Mouse (Mus musculus) CD8-positive naive resting alpha-beta T cell, adult 2 months (primary cell): ENCODE data around the gene Gmnn.
"Not testable (repeated sequence)": the region's sequence is repeated elsewhere in the genome, so short reads cannot be mapped to it uniquely, and the experiment has no call there.

Source experiments
- DNase-seq, 2 experiments: peaks; one replicate each; pipeline ENCODE4 v3.0.0; 2022; ENCODE audit warnings: low read depth in 2 of 2, low spot score in 2 of 2

Gene Gmnn

GRCm38 (mm10) chr13:24761403-24762227, at the start of gene Gmnn:
Gene Gmnn (minus strand): TSS chr13:24761923.
- DNase-seq: peak; percentile 81 to 86

- DNase-seq: no peak
Measured at GRCm38 (mm10) chr13:24806079-24806478, 44.4 kb upstream of the Gmnn start.

GRCm38 (mm10) chr13:24803196-24803595, 41.5 kb upstream of the Gmnn start:
- no peak for DNase-seq

- peak in 1 of 2 experiments; percentile 23 for DNase-seq
Measured at GRCm38 (mm10) chr13:24802131-24802691, 40.5 kb upstream of the Gmnn start.

DNA sequence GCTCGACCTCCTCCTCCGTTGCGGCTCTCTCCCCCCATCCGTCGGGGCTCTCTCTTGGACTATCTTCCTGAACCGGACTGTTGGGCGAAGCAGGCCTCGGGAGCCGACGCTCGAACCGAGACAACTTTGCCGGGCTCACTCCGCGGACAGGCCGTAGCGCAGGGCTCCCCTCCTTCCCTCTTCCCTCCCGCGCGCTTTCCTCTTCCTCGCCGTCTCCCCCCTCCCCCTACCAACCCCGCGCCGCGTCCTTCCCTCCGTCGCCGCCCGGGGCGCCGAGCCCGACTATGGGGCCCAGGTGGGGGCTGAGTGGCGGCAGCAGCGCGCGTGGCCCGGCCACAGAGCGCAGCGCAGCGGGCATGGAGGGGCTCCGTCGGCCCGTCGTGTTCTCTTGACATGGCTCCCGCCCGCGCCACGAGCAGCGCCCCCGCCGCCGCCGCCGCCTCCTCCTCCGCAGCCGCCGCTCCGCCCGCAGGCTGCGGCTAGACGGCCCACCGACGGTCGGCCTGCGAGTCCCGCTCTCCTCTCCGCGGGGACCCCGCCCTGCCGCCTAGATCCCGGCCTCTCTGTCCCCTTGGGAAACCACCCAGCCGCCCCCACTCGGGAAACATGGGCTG, 39.7 kb upstream of the Gmnn start, which contains the start of gene BC005537:
TSS of gene BC005537 (plus strand) at position 350 of the 614 bp plus-strand sequence.
- peak; percentile 56 to 62 for DNase-seq

GRCm38 (mm10) chr13:24800674-24801307, 39.1 kb upstream of the Gmnn start:
- DNase-seq: peak; percentile 95 to 98

GRCm38 (mm10) chr13:24799925-24800673, 38.4 kb upstream of the Gmnn start:
- DNase-seq: peak; percentile 13 to 19

GRCm38 (mm10) chr13:24799378-24799777, 37.7 kb upstream of the Gmnn start:
- DNase-seq: no peak

DNA sequence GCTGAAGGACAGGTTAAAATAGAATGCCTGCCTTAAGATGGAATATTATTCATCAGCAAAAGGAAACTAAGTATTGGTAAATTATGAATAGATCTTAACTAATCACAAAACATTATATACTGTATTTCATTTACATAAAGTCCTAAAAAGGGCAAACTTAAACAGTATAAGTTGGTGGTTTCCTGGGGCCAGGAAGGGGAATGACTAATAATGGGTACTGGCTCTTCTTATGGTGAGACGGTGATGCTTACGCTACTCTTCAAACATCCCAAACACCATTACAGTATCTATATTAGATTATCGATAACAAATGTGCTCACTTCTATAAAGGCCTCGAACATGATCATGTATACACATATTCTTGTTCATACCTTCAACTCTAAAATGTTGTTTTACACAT, 37.0 kb upstream of the Gmnn start:
- DNase-seq: no peak

GRCm38 (mm10) chr13:24792411-24793045, 30.8 kb upstream of the Gmnn start:
- DNase-seq: no peak

GRCm38 (mm10) chr13:24791349-24791748, 29.6 kb upstream of the Gmnn start:
- no peak for DNase-seq

DNA sequence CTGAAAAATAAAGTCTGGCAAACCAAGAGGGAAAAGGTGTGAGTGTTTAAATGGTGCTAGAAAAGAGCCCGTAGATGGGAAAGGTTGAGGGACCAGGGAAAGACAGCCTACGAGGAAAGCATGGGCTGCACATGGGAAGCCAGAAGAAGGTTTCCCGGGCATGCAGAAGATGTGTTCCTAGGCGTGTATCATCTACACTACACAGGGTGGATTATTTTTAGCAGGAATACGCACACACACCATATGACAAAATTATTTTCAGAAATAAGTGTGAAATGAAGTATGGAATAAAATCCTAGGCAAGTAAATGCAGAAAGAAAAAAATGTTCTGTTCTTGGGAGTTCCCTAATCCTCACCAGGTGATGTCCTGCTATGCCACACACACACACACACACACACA, 25.8 kb upstream of the Gmnn start:
- DNase-seq: no peak

DNA sequence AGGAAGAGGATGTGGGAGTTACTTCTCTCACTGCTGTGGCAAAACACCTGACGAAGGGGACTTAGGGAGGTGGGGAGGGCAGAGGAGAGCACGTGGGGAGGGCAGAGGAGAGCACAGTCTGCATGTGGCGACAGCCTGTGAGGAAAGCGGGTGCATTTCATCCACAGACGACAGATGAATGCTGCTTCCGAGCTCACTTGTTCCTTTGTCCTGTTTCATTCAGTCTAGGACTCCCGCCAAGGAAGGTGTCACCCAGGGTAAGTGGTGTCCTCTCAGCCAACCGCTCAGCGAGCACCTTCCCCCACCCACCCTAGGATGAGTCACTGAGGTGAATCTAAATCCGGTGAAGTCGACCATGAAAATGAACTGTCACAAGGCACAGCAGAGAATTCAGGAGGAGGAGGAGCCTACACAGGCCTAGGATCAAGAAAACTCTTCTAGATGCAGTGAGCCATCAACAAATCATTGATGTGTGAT, 24.3 kb upstream of the Gmnn start:
- DNase-seq: peak; percentile 59 to 74

- DNase-seq: no peak
Measured at GRCm38 (mm10) chr13:24781916-24782315, 20.2 kb upstream of the Gmnn start.

DNA sequence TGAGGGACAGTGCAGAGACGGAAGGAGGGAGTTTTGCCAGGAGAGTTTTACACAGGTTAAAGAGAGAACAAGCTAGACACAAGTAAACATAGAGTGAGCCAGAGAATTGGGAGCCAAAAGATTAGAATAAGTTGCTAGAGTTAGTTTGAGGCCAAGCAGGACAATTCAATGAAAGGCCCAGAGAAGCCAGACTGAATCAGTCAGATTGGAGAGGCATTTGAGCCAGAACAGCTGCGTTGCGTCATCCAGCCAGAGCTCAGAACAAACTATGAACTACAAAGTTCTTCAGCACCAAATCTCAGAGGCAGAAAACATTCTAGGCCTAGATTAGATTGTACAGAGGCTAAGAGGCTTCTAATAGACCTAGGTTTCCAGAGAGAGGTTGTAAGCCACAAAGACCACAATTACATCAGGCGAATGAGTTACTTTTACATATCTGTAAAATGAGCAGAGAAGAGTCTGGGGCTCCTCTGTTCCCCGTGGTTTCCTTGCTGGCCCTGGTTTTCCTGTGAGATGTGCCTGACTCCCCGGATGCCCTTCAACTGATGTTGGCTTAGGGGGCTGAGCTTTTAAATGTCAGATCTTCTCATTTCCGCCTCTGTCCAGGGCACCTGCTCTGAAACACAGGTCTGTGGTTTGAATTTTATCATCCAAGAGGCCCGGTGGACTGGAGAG, 17.1 kb upstream of the Gmnn start:
- DNase-seq: peak; percentile 23 to 33

- no peak for DNase-seq
Measured at GRCm38 (mm10) chr13:24778026-24778425, 16.3 kb upstream of the Gmnn start.

DNA sequence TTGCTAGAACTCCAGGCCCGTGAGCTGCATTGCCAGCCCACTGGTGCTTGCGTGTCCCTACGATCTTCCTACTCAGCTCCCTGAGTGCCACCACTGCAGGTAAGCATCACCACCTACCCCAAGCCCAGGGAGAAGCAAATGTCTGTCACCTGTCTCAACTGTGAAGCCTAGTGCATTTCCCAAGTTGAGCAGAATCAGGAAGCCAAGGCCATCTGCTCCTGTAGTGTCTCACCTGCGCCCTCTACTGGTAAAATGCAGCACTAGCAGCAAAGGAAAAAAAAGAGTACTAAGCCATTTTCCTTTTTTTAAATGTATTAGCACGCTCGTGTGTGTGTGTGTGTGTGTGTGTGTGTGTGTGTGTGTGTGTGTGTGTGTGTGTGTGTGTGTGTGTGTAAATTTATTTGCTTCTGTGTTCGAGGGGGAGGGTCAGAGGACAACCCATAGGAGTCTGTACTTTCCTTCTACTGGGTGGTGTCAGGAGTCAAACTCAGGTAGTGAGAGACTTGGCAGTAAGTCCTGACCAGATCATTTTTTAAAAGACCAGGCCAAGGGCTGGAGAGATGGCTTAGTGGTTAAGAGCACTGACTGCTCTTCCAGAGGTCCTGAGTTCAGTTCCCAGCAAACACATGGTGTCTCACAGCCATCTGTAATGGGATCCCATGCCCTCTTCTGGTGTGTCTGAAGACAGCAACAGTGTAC, 14.6 kb upstream of the Gmnn start:
- DNase-seq: peak; percentile 58 to 68

GRCm38 (mm10) chr13:24771482-24771881, 9.8 kb upstream of the Gmnn start:
- DNase-seq: not testable (repeated sequence)

DNA sequence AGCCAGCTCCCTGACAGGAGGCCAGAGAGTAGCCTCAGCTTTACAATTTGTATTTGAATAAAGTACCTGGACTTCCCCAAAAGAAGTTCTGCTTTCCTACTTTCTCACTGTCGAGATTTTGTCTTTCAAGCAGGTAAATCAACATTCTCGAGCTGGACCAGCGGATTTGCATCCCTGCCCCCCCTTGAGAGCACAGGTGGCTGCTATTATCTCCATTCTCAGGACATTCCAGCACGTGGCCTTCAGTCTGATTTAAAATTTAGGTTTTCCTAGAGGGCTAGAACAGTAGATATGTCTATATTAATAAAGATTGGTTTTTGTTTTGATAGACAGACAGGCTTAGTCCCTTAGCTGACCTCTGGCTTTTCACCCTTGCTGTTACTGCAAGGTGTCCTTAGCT, 6.1 kb upstream of the Gmnn start:
- not testable (repeated sequence) for DNase-seq
